Mouse (Mus musculus): ENCODE data around the gene Pofut2.
"Not testable (repeated sequence)": the region's sequence is repeated elsewhere in the genome, so short reads cannot be mapped to it uniquely, and the experiment has no call there.

DNA sequence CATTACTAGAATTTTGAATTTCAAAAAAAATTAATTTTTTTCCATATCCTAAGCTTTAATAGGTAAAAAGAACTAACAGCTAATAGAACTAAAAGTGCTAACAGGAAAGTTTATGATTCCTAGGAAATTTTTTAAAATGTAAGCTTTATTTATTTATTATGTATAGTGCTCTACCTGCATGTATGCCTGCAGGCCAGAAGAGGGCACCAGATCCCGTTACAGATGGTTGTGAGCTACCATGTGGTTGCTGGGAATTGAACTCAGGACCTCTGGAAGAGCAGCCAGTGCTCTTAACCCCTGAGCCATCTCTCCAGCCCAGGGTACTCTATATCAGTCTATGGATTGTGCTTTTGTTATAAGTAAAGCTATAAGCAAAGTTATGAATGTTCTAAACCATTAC lies 23.1 kb downstream of the Pofut2 start:
- TF ChIP-seq POLR2A (IDR thresholded peaks at IDR 0.05; ENCODE audit: low read depth, low read length); CTCF (IDR thresholded peaks at IDR 0.05; ENCODE audit: extremely low read depth, insufficient read depth, insufficient read length, insufficient replicate concordance): not testable (repeated sequence)
